Mouse (Mus musculus): ENCODE data around the gene Usp6nl.

DNA sequence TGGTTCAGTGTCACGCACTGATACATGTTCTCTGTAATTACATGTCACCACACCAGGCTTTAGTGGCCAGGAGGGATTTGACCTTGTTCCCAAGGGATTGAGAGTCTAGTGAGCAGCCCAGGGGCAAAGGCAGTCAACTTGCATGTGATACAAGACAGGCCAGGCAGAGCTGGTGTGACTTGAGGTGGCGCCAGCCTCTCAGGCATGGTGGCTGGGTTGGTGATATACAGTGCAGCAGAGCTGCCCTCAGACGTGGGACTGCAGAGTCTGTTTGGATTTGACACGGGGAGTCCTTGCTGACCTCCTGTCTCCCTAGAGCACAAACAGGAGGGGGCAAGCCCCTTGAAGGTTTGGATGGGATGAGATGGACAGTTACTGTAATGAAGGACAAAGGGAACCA, 123.4 kb downstream of the Usp6nl start:
- no peak for TF ChIP-seq POLR2A (IDR thresholded peaks at IDR 0.05; ENCODE audit: borderline replicate concordance, extremely low read depth, insufficient read depth, insufficient read length, poor library complexity, severe bottlenecking)
- no peak for TF ChIP-seq CTCF (IDR thresholded peaks at IDR 0.05; ENCODE audit: borderline replicate concordance, extremely low read depth, insufficient read depth, insufficient read length)
